Mouse (Mus musculus) ES-Bruce4 (cell line): ENCODE measurements around the gene Olfr1380.
"Not testable (repeated sequence)": the region's sequence is repeated elsewhere in the genome, so short reads cannot be mapped to it uniquely, and the experiment has no call there.

Experiments
- CTCF ChIP-seq: IDR thresholded peaks from one replicate; pipeline ENCODE4 v1.8.1; 2011; ENCODE audit warnings: low read depth, low read length
- EP300 ChIP-seq: IDR thresholded peaks from 2 replicates; pipeline ENCODE4 v1.6.1; 2011; ENCODE audit warnings: low read depth, low read length; ENCODE audit not compliant: insufficient read depth

DNA sequence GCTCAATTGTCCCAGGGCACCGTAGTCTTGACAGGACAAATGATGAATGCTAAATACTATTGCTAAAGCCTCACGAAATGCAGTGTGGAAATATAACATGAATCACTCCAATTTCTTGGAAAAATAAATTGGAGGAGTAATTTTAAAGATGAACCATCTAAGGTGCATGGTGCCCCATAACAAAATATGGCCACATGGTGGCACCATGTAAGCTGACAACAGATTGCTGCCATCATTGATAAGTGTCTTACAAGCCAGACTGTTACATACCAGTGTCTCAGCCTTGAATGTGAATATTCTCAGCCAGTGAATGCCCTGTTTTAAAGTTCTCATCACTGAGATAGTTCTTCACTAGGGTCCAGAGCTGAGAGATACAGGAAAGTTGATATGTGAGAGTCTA, 40.5 kb downstream of the Olfr1380 start:
- not testable (repeated sequence) for TF ChIP-seq CTCF, EP300
